Mouse (Mus musculus) ES-Bruce4 (cell line): ENCODE results near the gene Llgl2. TPM values are rescaled to one million over a fixed set of nuclear protein-coding genes. Genes with fewer than 3 reads are reported as not detected.

ENCODE experiments used
- H3K27ac ChIP-seq: 2 replicates; pipeline ENCODE4 v1.5.1; 2012; ENCODE audit warnings: low read length, inconsistent platforms; ENCODE audit not compliant: insufficient read depth
- H3K27me3 ChIP-seq: 2 replicates; pipeline ENCODE4 v1.6.1; 2012; ENCODE audit warnings: mild to moderate bottlenecking, low read length, inconsistent platforms; ENCODE audit not compliant: control insufficient read depth, poor library complexity, insufficient read depth, severe bottlenecking
- H3K36me3 ChIP-seq: 2 replicates; pipeline ENCODE4 v1.6.1; 2012; ENCODE audit warnings: inconsistent platforms, mild to moderate bottlenecking, low read length, moderate library complexity; ENCODE audit not compliant: control insufficient read depth, poor library complexity, insufficient read depth, severe bottlenecking
- H3K4me1 ChIP-seq: one replicate; pipeline ENCODE4 v1.8.1; 2011; ENCODE audit warnings: low read length; ENCODE audit not compliant: control insufficient read depth, insufficient read depth
- H3K4me3 ChIP-seq: 2 replicates; pipeline ENCODE4 v1.5.1; 2011; ENCODE audit warnings: low read depth, mild to moderate bottlenecking, low read length
- H3K9ac ChIP-seq: 2 replicates; pipeline ENCODE4 v1.6.1; 2012; ENCODE audit warnings: low read depth, mild to moderate bottlenecking, inconsistent platforms; ENCODE audit not compliant: poor library complexity, severe bottlenecking
- H3K9me3 ChIP-seq: replicated peaks from 2 replicates; pipeline ENCODE4 v1.6.1; 2012; ENCODE audit warnings: mild to moderate bottlenecking, low read length, inconsistent platforms; ENCODE audit not compliant: control insufficient read depth, poor library complexity, insufficient read depth, severe bottlenecking
- CTCF ChIP-seq: IDR thresholded peaks from one replicate; pipeline ENCODE4 v1.8.1; 2011; ENCODE audit warnings: low read depth, low read length
- EP300 ChIP-seq: IDR thresholded peaks from 2 replicates; pipeline ENCODE4 v1.6.1; 2011; ENCODE audit warnings: low read depth, low read length; ENCODE audit not compliant: insufficient read depth
- POLR2A ChIP-seq: IDR thresholded peaks from one replicate; pipeline ENCODE4 v1.8.1; 2011; ENCODE audit warnings: low read length; ENCODE audit not compliant: insufficient read depth
- polyA plus RNA-seq: library from polyadenylated mRNA; stranded (reverse); fragments of >200 nt; gene quantifications from 2 replicates; pipeline ENCODE4 v1.2.4, GENCODE M21; 2011; ENCODE audit warnings: low read depth; ENCODE audit not compliant: missing spikeins, insufficient read depth, insufficient read length

The Llgl2 gene
- polyA plus RNA-seq, 1 experiment, result 99.1 TPM

GRCm38 (mm10) chr11:115830550-115831325, 6.9 kb downstream of the Llgl2 start:
- H3K9ac ChIP-seq, result peak overlapping the region; percentile 33
- H3K4me1 ChIP-seq, result peaks cover 21% of the 10 kb centered on the region
- H3K4me3 ChIP-seq, result peak overlapping the region; percentile 41
- H3K27me3 ChIP-seq, result no peaks in the 10 kb centered on the region
- no peaks in the 10 kb centered on the region for H3K36me3 ChIP-seq
- TF ChIP-seq POLR2A (no peak), EP300 (peak; percentile 99), CTCF (no peak)
- no peaks in the 10 kb centered on the region for H3K9me3 ChIP-seq
- peak overlapping the region; percentile 95 for H3K27ac ChIP-seq

GRCm38 (mm10) chr11:115831518-115831917, 7.7 kb downstream of the Llgl2 start:
- no peaks in the 10 kb centered on the region for H3K9me3 ChIP-seq
- peaks cover 25% of the 10 kb centered on the region for H3K4me1 ChIP-seq
- H3K36me3 ChIP-seq, result no peaks in the 10 kb centered on the region
- no peaks in the 10 kb centered on the region for H3K27me3 ChIP-seq
- TF ChIP-seq POLR2A, result no peak
- TF ChIP-seq EP300, result peak; percentile 78
- 0 out of 2 replicates have a peak overlapping the region, but pooled peaks have one; percentile 14 for H3K4me3 ChIP-seq
- H3K9ac ChIP-seq, result peak overlapping the region; percentile 33
- H3K27ac ChIP-seq, result peak overlapping the region; percentile 95

- H3K36me3 ChIP-seq, result no peaks in the 10 kb centered on the region
- H3K27me3 ChIP-seq, result no peaks in the 10 kb centered on the region
- no peak for TF ChIP-seq CTCF
- no peak for TF ChIP-seq POLR2A
- no peak for TF ChIP-seq EP300
- H3K4me1 ChIP-seq, result peaks cover 25% of the 10 kb centered on the region
- H3K27ac ChIP-seq, result peak overlapping the region; percentile 95
- H3K9ac ChIP-seq, result peak overlapping the region; percentile 33; the same call in 1 of the 2 replicates
- no peaks in the 10 kb centered on the region for H3K9me3 ChIP-seq
- H3K4me3 ChIP-seq, result peak overlapping the region; percentile 36; the same call in 1 of the 2 replicates
These were observed 8.2 kb downstream of the Llgl2 start for GRCm38 (mm10) chr11:115832064-115832463.

DNA sequence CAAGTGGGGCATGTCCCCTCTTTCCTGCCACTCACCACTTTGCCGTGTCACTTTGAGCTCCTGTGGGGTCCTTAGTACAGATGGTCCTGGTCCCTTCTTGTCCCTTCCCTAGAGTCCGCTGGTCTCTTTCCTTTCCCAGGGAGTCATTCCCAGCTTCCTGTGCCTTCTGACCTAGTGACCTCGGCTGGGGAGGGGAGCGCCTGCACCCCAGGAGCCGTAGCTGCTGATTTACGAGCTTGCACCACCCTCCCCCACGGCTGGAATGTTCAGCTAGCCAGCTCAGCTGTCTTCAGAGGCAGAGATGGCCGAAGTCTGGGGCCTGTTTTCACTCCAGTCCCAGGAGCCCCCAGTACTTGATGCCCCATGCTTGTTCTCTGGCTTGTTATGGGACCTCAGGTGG, 8.7 kb downstream of the Llgl2 start:
- H3K9ac ChIP-seq, result peak overlapping the region; percentile 33; the same call in 1 of the 2 replicates
- TF ChIP-seq POLR2A (no peak), EP300 (peak; percentile 97)
- H3K27ac ChIP-seq, result peak overlapping the region; percentile 95
- no peaks in the 10 kb centered on the region for H3K27me3 ChIP-seq
- no peaks in the 10 kb centered on the region for H3K9me3 ChIP-seq
- peaks cover 23% of the 10 kb centered on the region for H3K4me1 ChIP-seq
- no peaks in the 10 kb centered on the region for H3K36me3 ChIP-seq
- H3K4me3 ChIP-seq, result peak overlapping the region; percentile 36; the same call in 1 of the 2 replicates

GRCm38 (mm10) chr11:115833021-115833513, 9.2 kb downstream of the Llgl2 start:
- H3K9me3 ChIP-seq, result no peaks in the 10 kb centered on the region
- H3K4me3 ChIP-seq, result no peak overlapping the region; the same call in 1 of the 2 replicates
- TF ChIP-seq EP300, result 0 out of 2 replicates have a peak, but pooled peaks have one; percentile 2
- no peak for TF ChIP-seq CTCF
- peaks cover 22% of the 10 kb centered on the region for H3K4me1 ChIP-seq
- H3K27ac ChIP-seq, result peak overlapping the region; percentile 65
- H3K36me3 ChIP-seq, result no peaks in the 10 kb centered on the region
- peak overlapping the region; percentile 33; the same call in 1 of the 2 replicates for H3K9ac ChIP-seq
- H3K27me3 ChIP-seq, result no peaks in the 10 kb centered on the region

GRCm38 (mm10) chr11:115834033-115834432, 10.2 kb downstream of the Llgl2 start:
- H3K9me3 ChIP-seq, result no peaks in the 10 kb centered on the region
- no peak for TF ChIP-seq EP300
- TF ChIP-seq CTCF, result no peak
- no peak for TF ChIP-seq POLR2A
- 0 out of 2 replicates have a peak overlapping the region, but pooled peaks have one; percentile 8 for H3K9ac ChIP-seq
- no peaks in the 10 kb centered on the region for H3K36me3 ChIP-seq
- H3K4me3 ChIP-seq, result no peak overlapping the region
- H3K27ac ChIP-seq, result peak overlapping the region; percentile 65
- H3K4me1 ChIP-seq, result peaks cover 26% of the 10 kb centered on the region
- H3K27me3 ChIP-seq, result no peaks in the 10 kb centered on the region
